Mouse (Mus musculus): ENCODE measurements around the gene Spred2. TPM values are rescaled to one million over a fixed set of nuclear protein-coding genes. Genes with fewer than 3 reads are reported as not detected.
A peak's percentile ranks its signal among the peaks of the same experiment; 100 is the strongest.

Gene Spred2
- polyA plus RNA-seq, 1 experiment from 2014 or later = 6.9 TPM

- Histone ChIP-seq H3K9me3 (no peaks in the 10 kb centered on the region), H3K27ac (replicated peaks) (no peak overlapping the region), H3K27me3 (no peaks in the 10 kb centered on the region), H3K36me3 (no peaks in the 10 kb centered on the region), H3K9ac (no peak overlapping the region), H3K4me1 (replicated peaks) (peaks cover 24% of the 10 kb centered on the region), H3K4me2 (no peak overlapping the region), H3K4me3 (no peak overlapping the region)
- WGBS = 86% methylated on average over 2 of the region's 2 CpGs
- ATAC-seq (ENCODE audit: low FRiP score, low read depth) = no peak
Measured at GRCm38 (mm10) chr11:19977687-19978086, 53.5 kb downstream of the Spred2 start.

GRCm38 (mm10) chr11:19979338-19979737 lies 55.2 kb downstream of the Spred2 start:
- Histone ChIP-seq H3K4me1 (replicated peaks) (peaks cover 25% of the 10 kb centered on the region), H3K9ac (no peak overlapping the region), H3K4me3 (no peak overlapping the region), H3K27ac (replicated peaks) (no peak overlapping the region), H3K27me3 (no peaks in the 10 kb centered on the region), H3K9me3 (no peaks in the 10 kb centered on the region), H3K4me2 (no peak overlapping the region), H3K36me3 (no peaks in the 10 kb centered on the region)
- WGBS = 84% methylated on average over 14 of the region's 14 CpGs
- ATAC-seq (ENCODE audit: low FRiP score, low read depth) = no peak

- no peak for ATAC-seq (ENCODE audit: low FRiP score, low read depth)
- H3K27me3 ChIP-seq = no peaks in the 10 kb centered on the region
- 63% methylated on average over 6 of the region's 6 CpGs for WGBS
- no peak overlapping the region for H3K27ac ChIP-seq (replicated peaks)
- peaks cover 40% of the 10 kb centered on the region for H3K4me1 ChIP-seq (replicated peaks)
- H3K4me3 ChIP-seq = no peak overlapping the region
- no peaks in the 10 kb centered on the region for H3K9me3 ChIP-seq
- no peak overlapping the region for H3K4me2 ChIP-seq
- no peaks in the 10 kb centered on the region for H3K36me3 ChIP-seq
- H3K9ac ChIP-seq = no peak overlapping the region
Measured at GRCm38 (mm10) chr11:19982113-19982512, 57.9 kb downstream of the Spred2 start.

GRCm38 (mm10) chr11:19982779-19983178 lies 58.6 kb downstream of the Spred2 start:
- no peaks in the 10 kb centered on the region for H3K27me3 ChIP-seq
- H3K9ac ChIP-seq = no peak overlapping the region
- H3K36me3 ChIP-seq = no peaks in the 10 kb centered on the region
- no peak for ATAC-seq (ENCODE audit: low FRiP score, low read depth)
- no peak overlapping the region for H3K4me3 ChIP-seq
- H3K27ac ChIP-seq (replicated peaks) = no peak overlapping the region
- no peaks in the 10 kb centered on the region for H3K9me3 ChIP-seq
- H3K4me2 ChIP-seq = no peak overlapping the region
- H3K4me1 ChIP-seq (replicated peaks) = peaks cover 47% of the 10 kb centered on the region
- WGBS = 66% methylated on average over 6 of the region's 6 CpGs

- ATAC-seq (ENCODE audit: low FRiP score, low read depth) = no peak
- Histone ChIP-seq H3K4me3 (no peak overlapping the region), H3K9ac (no peak overlapping the region), H3K4me2 (no peak overlapping the region), H3K27ac (replicated peaks) (0 out of 2 replicates have a peak overlapping the region, but pooled peaks have one; percentile 27), H3K9me3 (no peaks in the 10 kb centered on the region), H3K36me3 (no peaks in the 10 kb centered on the region), H3K27me3 (no peaks in the 10 kb centered on the region), H3K4me1 (replicated peaks) (peaks cover 48% of the 10 kb centered on the region)
- 28% methylated on average over 4 of the region's 4 CpGs for WGBS
Measured at GRCm38 (mm10) chr11:19983298-19983697, 59.1 kb downstream of the Spred2 start.

GRCm38 (mm10) chr11:19984029-19984428 lies 59.9 kb downstream of the Spred2 start:
- WGBS = 87% methylated on average over 9 of the region's 9 CpGs
- Histone ChIP-seq H3K9ac (no peak overlapping the region), H3K27ac (replicated peaks) (no peak overlapping the region), H3K4me1 (replicated peaks) (peaks cover 48% of the 10 kb centered on the region), H3K27me3 (no peaks in the 10 kb centered on the region), H3K4me3 (no peak overlapping the region), H3K4me2 (no peak overlapping the region), H3K9me3 (no peaks in the 10 kb centered on the region), H3K36me3 (no peaks in the 10 kb centered on the region)
- ATAC-seq (ENCODE audit: low FRiP score, low read depth) = no peak

- Histone ChIP-seq H3K4me2 (no peak overlapping the region), H3K27me3 (no peaks in the 10 kb centered on the region), H3K36me3 (no peaks in the 10 kb centered on the region), H3K4me3 (no peak overlapping the region), H3K27ac (replicated peaks) (no peak overlapping the region), H3K4me1 (replicated peaks) (peaks cover 39% of the 10 kb centered on the region), H3K9me3 (no peaks in the 10 kb centered on the region), H3K9ac (no peak overlapping the region)
- 64% methylated on average over 5 of the region's 5 CpGs for WGBS
- ATAC-seq (ENCODE audit: low FRiP score, low read depth) = no peak
Measured at GRCm38 (mm10) chr11:19985283-19985854, 61.2 kb downstream of the Spred2 start.

- Histone ChIP-seq H3K27me3 (no peaks in the 10 kb centered on the region), H3K4me3 (no peak overlapping the region), H3K4me2 (no peak overlapping the region), H3K36me3 (no peaks in the 10 kb centered on the region), H3K27ac (replicated peaks) (no peak overlapping the region), H3K9ac (no peak overlapping the region), H3K9me3 (no peaks in the 10 kb centered on the region), H3K4me1 (replicated peaks) (peaks cover 43% of the 10 kb centered on the region)
- no peak for ATAC-seq (ENCODE audit: low FRiP score, low read depth)
- 15% methylated on average over 1 of the region's 1 CpGs for WGBS
Measured at GRCm38 (mm10) chr11:19986443-19986861, 62.3 kb downstream of the Spred2 start.

GRCm38 (mm10) chr11:19986871-19987755 lies 62.9 kb downstream of the Spred2 start:
- no peaks in the 10 kb centered on the region for H3K27me3 ChIP-seq
- H3K4me1 ChIP-seq (replicated peaks) = peaks cover 47% of the 10 kb centered on the region
- no peak overlapping the region; the same call in 1 of the 2 replicates for H3K4me2 ChIP-seq
- H3K4me3 ChIP-seq = no peak overlapping the region
- 0 out of 2 replicates have a peak, but pooled peaks have one; percentile 9 for ATAC-seq (ENCODE audit: low FRiP score, low read depth)
- no peak overlapping the region for H3K9ac ChIP-seq
- H3K36me3 ChIP-seq = no peaks in the 10 kb centered on the region
- H3K27ac ChIP-seq (replicated peaks) = 0 out of 2 replicates have a peak overlapping the region, but pooled peaks have one; percentile 10
- H3K9me3 ChIP-seq = no peaks in the 10 kb centered on the region
- 27% methylated on average over 17 of the region's 17 CpGs for WGBS

GRCm38 (mm10) chr11:19987756-19988091 lies 63.5 kb downstream of the Spred2 start:
- H3K4me1 ChIP-seq (replicated peaks) = peaks cover 47% of the 10 kb centered on the region

GRCm38 (mm10) chr11:19988224-19988623 lies 64.0 kb downstream of the Spred2 start:
- H3K9me3 ChIP-seq = no peaks in the 10 kb centered on the region
- no peaks in the 10 kb centered on the region for H3K27me3 ChIP-seq
- H3K9ac ChIP-seq = no peak overlapping the region
- H3K4me2 ChIP-seq = no peak overlapping the region
- no peaks in the 10 kb centered on the region for H3K36me3 ChIP-seq
- H3K4me1 ChIP-seq (replicated peaks) = peaks cover 45% of the 10 kb centered on the region
- ATAC-seq (ENCODE audit: low FRiP score, low read depth) = no peak
- no peak overlapping the region for H3K27ac ChIP-seq (replicated peaks)
- WGBS = 55% methylated on average over 5 of the region's 5 CpGs
- H3K4me3 ChIP-seq = no peak overlapping the region

More at GRCm38 (mm10) chr11:19987756-19988091, 63.5 kb downstream of the Spred2 start:
- Histone ChIP-seq H3K4me2 (no peak overlapping the region), H3K27me3 (no peaks in the 10 kb centered on the region), H3K9ac (no peak overlapping the region), H3K9me3 (no peaks in the 10 kb centered on the region), H3K4me3 (no peak overlapping the region), H3K27ac (replicated peaks) (no peak overlapping the region), H3K36me3 (no peaks in the 10 kb centered on the region)
- WGBS = 18% methylated on average over 9 of the region's 9 CpGs
- no peak for ATAC-seq (ENCODE audit: low FRiP score, low read depth)

GRCm38 (mm10) chr11:19988631-19989030 lies 64.5 kb downstream of the Spred2 start:
- no peaks in the 10 kb centered on the region for H3K27me3 ChIP-seq
- no peak overlapping the region for H3K27ac ChIP-seq (replicated peaks)
- H3K9ac ChIP-seq = no peak overlapping the region
- H3K4me3 ChIP-seq = no peak overlapping the region
- no peaks in the 10 kb centered on the region for H3K36me3 ChIP-seq
- no peaks in the 10 kb centered on the region for H3K9me3 ChIP-seq
- ATAC-seq (ENCODE audit: low FRiP score, low read depth) = no peak
- WGBS = 79% methylated on average over 6 of the region's 6 CpGs
- peaks cover 43% of the 10 kb centered on the region for H3K4me1 ChIP-seq (replicated peaks)
- H3K4me2 ChIP-seq = no peak overlapping the region

All from hindbrain, embryonic 15.5 days (tissue).